Mouse (Mus musculus) CD8-positive naive resting alpha-beta T cell, adult 2 months (primary cell): ENCODE results near the gene Ntn5.

Experiments used
- DNase-seq, 2 experiments: peaks; one replicate each; pipeline ENCODE4 v3.0.0; 2022; ENCODE audit warnings: low read depth in 2 of 2, low spot score in 2 of 2

Gene Ntn5

DNA sequence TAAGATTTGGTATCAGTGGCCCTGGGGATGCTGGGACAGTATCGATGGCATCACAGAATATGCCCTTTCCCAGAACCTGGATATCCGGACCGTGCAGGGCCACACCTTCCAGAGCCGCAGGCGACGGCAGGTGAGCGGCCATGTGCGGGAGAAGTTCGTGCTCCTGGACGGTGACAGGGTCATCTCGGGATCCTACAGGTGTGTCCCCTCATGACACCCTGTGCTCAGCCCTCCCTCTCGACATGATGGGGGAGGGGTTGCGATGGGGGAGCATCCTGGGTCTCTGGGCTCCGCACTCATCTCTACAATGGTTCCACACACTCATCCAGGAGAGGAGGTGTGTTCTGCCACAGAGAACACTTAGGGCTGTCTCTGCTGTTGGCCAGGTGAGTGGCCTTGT is 40.0 kb downstream of the Ntn5 start:
- no peak for DNase-seq

DNA sequence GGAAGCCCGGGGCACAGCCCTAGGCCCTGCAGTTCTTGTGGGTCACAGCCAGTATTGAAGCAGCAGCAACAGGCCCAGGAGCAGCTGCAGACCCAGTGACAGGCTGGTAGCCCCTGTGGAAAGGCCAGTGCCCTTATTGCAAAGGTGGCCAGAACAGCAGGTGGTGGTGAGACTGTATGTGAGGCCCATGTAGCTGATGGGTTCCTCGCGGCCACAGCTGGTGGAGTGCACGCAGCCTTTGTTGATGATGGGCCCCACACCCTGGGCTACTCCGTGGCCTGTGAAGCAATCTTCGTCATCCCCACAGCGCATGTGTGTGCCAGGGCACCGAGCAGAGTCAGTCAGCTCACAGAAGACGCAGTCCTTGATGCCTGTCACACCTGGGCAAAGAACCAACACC is 41.3 kb downstream of the Ntn5 start:
- DNase-seq = no peak

DNA sequence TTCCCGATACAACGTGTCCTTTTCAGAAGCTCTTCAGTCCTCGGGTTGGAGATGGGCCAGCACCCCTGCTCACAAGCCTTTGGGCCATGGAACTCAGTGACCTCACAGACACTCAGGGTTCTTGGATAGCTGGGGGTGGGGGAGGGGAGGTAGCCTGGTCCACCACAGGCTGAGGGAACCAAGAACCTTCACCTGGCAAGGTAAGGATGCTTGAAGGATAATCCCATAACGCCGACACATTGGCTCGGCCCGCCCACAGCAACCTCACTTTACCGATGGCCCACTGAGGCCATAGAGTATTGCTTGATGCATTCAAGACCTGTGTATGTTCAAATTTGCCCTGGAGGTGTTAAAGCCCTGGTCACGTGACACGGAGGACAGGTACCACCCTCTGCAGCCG is 41.9 kb downstream of the Ntn5 start, which contains the start of gene Spaca4:
TSS of gene Spaca4 (minus strand) at position 101 of the 400 bp plus-strand sequence.
- no peak for DNase-seq

DNA sequence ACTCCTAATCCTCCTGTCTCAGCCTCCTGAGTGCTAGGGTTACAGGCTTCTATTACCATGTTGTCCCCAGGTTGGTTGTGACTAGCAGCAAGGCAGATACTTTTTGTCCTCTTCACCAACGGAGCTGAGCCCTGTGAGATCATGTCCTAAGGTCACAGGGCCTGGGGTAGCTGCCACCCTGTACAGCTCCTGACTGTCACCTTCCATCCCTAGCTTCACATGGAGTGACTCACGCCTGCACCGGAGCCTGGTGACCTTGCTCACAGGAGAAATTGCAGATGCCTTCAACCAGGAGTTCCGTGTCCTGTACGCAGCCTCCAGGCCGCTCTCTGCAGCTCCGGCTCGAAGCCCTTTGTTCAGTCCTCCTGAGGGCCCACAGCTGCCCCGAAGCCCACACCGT is 42.6 kb downstream of the Ntn5 start:
- no peak for DNase-seq

DNA sequence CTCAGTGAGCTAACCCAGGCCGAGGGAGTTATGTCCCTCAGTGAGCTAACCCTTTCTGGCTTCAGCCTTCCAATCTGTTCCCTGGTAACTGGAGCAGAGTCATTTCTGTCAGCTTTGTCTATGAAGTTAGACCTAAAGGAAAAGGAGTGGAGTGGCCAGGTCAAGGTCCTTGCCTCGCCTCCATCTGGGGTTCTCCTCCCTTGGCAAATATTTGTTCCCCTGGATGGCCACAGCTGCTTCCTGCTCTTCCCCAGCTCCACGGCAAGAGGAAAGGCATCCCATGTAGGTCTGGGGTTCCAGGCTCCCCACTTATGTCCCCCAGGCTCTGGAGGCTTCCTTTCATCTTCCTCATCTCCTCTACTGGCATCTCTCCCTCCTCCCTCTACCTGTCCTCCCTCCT is 43.8 kb downstream of the Ntn5 start:
- DNase-seq = no peak

DNA sequence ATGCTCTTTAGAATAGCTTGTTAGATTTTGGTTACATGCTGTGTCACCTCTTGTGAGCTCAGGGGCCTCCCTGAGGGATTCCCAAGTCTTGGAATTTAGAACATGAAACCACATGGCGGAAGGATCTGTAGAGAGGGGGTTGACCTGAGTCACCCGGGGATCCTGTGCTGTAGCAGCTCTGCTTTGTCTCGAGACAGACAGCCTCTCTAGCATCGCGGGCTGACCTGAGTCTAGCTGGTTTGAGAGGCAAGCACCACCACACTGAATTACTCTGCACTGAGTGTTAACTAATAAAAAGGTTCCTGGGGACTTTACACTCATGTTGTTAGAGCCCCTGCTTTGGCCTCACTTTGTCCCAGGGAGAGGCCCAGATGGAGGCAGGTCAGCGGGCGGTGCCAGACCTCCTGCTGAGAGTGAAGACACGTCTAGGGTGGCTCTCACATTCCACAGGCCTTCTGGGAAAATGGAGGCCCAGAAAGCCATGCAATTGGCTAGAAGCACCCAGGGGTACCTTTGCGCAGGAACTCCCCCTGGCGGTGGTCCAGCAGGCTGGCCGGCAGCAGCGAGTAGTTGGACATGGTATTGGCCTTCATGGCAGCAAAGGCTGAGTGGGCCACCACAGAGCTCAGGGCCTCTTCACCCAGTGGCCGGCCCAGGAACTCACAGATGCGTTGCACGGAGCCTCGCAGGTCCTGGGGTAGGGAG is 47.1 kb downstream of the Ntn5 start:
- no peak for DNase-seq

DNA sequence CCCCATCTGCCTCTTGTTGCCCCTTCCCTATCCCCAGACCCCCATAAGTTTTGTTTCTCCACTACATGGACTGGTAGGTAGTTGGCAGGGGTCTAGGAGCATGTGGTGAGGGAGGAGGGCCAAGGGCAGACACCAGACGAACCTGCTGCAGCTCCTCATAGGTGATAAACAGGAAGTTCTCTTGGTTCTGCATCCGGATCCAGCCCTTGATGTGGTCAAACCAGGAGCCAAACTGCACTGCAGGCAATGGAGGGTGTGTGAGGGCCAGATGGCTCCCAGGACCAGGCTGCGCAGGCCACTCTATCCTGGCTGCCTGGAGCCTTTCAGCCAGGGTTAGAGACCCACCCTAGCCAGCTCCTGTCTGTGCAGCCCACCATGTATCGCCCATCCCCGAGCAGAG is 49.7 kb downstream of the Ntn5 start:
- peak; percentile 68 to 83 for DNase-seq

DNA sequence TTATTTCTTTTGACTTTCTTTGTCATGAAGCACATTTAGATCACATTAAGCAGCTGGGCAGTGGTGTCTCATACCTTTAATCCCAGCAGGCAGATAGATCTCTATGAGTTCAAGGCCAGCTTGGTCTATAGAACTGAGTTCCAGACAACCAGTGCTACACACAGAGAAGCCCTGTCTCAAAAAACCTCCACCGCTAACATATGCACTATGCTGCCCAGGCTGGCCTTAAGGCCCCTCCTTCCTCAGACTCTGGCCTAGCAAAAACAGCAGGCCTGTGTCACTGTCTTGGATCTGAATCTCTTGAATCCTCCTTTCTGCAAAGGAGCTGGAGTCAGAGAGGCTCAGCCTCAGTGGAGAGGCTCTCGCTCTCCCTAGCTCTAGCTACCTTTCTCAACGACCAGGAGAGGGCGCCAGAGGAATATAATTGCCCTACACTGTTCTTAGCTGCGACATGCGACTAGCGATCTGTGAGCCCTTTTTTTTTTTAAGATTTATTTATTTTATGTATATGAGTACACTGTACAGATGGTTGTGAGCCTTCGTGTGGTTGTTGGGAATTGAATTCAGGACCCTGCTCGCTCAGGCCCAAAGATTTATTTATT is 55.4 kb downstream of the Ntn5 start:
- peak; percentile 81 to 84 for DNase-seq

DNA sequence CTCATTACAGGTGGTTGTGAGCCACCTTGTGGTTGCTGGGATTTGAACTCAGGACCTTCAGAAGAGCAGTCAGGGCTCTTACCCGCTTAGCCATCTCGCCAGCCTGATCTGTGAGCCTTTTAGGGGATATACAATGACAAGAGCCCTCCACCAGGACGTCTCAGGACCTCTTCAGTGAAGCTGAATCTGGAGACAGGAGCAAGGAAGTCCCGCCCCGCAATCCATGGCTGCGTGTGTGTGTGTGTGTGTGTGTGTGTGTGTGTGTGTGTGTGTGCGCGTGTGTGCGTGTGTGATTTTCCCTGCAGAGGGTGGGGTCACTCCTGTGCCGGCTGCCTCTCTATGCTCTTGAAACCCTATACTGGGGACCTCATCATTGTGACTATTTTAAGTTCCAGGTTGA is 56.0 kb downstream of the Ntn5 start:
- no peak for DNase-seq

DNA sequence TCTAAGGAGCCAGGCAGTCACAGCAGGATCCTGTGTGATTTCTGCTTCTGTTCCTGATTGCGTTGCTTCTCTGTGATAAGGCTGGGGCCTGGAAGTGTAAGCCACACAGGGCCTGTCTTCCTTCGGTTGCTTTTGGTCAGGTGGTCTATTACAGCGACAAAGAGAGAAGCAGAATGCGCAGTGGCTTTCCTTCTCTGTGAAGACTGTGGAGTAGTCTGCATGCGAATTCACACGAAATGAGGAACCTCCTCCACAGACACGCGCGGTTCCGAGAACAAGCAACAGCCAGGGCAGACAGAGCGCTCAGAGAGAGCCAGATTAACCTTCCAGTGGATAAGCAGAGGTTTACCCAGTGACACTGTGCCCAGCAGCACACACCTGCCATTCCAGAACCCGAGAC is 57.5 kb downstream of the Ntn5 start:
- no peak for DNase-seq

DNA sequence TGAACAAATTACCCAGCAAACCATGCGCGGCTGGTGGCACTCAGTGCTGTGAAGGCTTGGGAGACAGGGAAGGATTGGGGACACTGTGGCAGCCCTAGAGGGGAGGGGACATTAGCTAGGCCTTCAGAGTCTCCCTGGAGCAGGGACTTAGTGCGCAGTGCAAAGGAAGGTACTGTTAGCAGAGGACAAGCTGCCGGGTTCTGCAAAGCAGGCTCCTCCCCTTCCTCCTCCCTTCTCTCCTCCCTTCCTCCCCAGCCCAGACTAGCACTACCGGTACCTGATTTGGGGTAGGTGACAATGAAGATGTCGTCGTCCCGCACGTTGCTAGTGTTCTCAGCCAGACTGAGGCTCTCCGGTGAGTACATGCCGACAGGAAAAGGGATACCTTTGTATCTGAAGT is 58.0 kb downstream of the Ntn5 start:
- DNase-seq = peak in 1 of 2 experiments; percentile 30

DNA sequence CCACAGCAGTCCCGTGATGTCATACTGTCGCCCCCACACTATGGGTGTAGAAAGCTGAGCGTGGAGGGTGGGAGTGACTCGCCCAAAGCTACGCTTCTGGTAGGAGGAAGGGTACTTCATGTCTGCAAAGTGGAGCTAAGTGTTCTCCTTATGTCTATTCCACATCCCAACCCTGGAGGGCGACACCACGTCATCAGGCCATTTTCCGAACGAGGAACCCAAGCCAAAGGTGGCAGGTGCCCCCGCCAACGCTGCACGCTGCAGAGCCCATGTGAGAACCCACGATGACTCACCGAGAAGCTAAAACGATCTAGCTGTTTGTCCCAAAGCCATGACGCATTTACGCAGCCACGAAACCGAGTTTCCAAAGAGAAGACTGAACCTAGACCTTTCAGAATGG is 58.5 kb downstream of the Ntn5 start:
- DNase-seq = peak; percentile 50 to 62
